In the genomic region with DNA sequence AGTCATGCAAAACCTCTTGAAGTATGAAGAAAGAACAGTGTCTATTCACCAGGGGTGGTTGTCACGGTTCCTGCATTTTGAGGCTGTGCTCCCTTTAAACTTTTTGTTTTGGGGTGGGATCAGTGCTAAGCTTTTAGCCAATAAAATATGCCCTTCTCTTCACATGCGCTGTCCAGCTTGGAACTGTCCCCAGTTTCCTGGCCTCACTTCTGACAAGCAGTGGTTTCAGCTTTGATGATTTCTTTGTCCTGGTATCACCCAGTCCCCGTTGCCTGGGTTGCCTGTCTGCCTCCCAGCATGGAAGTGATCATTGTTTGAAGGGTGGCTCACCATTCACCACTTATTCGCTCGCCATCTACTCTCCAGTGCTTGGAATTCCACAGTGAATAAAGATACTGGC, we compare ENCODE assay signal across 14 mouse cellular contexts.
DNase-seq lines count a peak whose midpoint lies in the region; ATAC-seq and TF ChIP-seq lines count a peak whose summit lies in the region.
"Had no signal": no experiment of that assay in that cellular context is flagged by ENCODE, and none has a peak within 500 bp of the region (broad histone marks: within the 10 kb centered on the region; RNA-seq: fewer than 3 reads in every experiment).

No protein-coding gene starts in this region.

- ATAC-seq in midbrain, embryonic 13.5 days = peak; percentile 56; the same call in 1 of the 2 replicates
- ATAC-seq in midbrain, postnatal 0 days (ENCODE audit: low FRiP score) = no peak; the same call in 1 of the 2 replicates
- no peak for ATAC-seq in megakaryocyte progenitor cell, adult 5-6 weeks (replicated peaks; ENCODE audit: poor library complexity)
- ATAC-seq: liver, postnatal 0 days had no signal

- no peak for DNase-seq in gastrocnemius, adult 2 months
- no peak for DNase-seq in gastrocnemius, postnatal 4 days (ENCODE audit: low spot score in 2 of 2)
- DNase-seq in midbrain, embryonic 10.5 days (ENCODE audit: low spot score) = no peak
- DNase-seq in hindbrain, embryonic 10.5 days (ENCODE audit: low spot score) = peak; percentile 38
- peak; percentile 70 for DNase-seq in midbrain, postnatal 0 days (ENCODE audit: low spot score)
- no peak for DNase-seq in thymus, postnatal 10 days (ENCODE audit: low spot score in 2 of 2)
- DNase-seq: adrenal gland, postnatal 25 days; kidney, adult 2 months; liver, postnatal 0 days; right cerebral cortex, postnatal 25 days; thymus, adult 2 months had no signal

- H3K4me1 ChIP-seq in midbrain, embryonic 13.5 days (replicated peaks) = peaks cover 18% of the 10 kb centered on the region
- H3K4me1 ChIP-seq in midbrain, embryonic 10.5 days = peaks cover 5% of the 10 kb centered on the region; the same call in 1 of the 2 replicates
- H3K4me1 ChIP-seq in hindbrain, embryonic 10.5 days (replicated peaks) = no peaks in the 10 kb centered on the region; the same call in 1 of the 2 replicates
- 0 out of 2 replicates have a peak, but pooled peaks cover 3% of the 10 kb centered on the region for H3K4me1 ChIP-seq in midbrain, postnatal 0 days (ENCODE audit: insufficient read depth, low read length)

- TF ChIP-seq CTCF in gastrocnemius, adult 2 months (IDR thresholded peaks at IDR 0.05) = no peak
- TF ChIP-seq CTCF in midbrain, postnatal 0 days (IDR thresholded peaks at IDR 0.05) = no peak

- intact Hi-C loops in gastrocnemius, adult 2 months (cut with DNase I) = loop anchor here (5.0 kb wide), 1 partner anchor 508 kb away; no protein-coding TSS in a partner anchor

- H3K4me3 ChIP-seq in gastrocnemius, adult 2 months = no peak overlapping the region
- H3K4me3 ChIP-seq in midbrain, embryonic 13.5 days (replicated peaks) = no peak overlapping the region
- no peak overlapping the region for H3K4me3 ChIP-seq in midbrain, embryonic 10.5 days
- no peak overlapping the region for H3K4me3 ChIP-seq in hindbrain, embryonic 10.5 days
- H3K4me3 ChIP-seq in midbrain, postnatal 0 days (ENCODE audit: low read depth, low read length) = no peak overlapping the region
- H3K4me3 ChIP-seq: left cerebral cortex, adult 2 months had no signal

- no peaks in the 10 kb centered on the region for H3K9me3 ChIP-seq in midbrain, embryonic 13.5 days
- H3K9me3 ChIP-seq in midbrain, embryonic 10.5 days (replicated peaks) = no peaks in the 10 kb centered on the region
- H3K9me3 ChIP-seq in hindbrain, embryonic 10.5 days = no peaks in the 10 kb centered on the region
- no peaks in the 10 kb centered on the region for H3K9me3 ChIP-seq in midbrain, postnatal 0 days (ENCODE audit: low read length)

- no peaks in the 10 kb centered on the region for H3K27me3 ChIP-seq in midbrain, embryonic 13.5 days
- H3K27me3 ChIP-seq in midbrain, embryonic 10.5 days (ENCODE audit: low read depth, poor library complexity, severe bottlenecking) = no peaks in the 10 kb centered on the region
- H3K27me3 ChIP-seq in hindbrain, embryonic 10.5 days (ENCODE audit: insufficient read depth, poor library complexity, severe bottlenecking) = no peaks in the 10 kb centered on the region
- H3K27me3 ChIP-seq in midbrain, postnatal 0 days (ENCODE audit: insufficient read depth, low read length) = no peaks in the 10 kb centered on the region

- H3K36me3 ChIP-seq in midbrain, embryonic 13.5 days = no peaks in the 10 kb centered on the region
- H3K36me3 ChIP-seq in midbrain, embryonic 10.5 days = no peaks in the 10 kb centered on the region
- H3K36me3 ChIP-seq in hindbrain, embryonic 10.5 days = no peaks in the 10 kb centered on the region
- no peaks in the 10 kb centered on the region for H3K36me3 ChIP-seq in midbrain, postnatal 0 days (ENCODE audit: insufficient read depth, low read length)

- H3K9ac ChIP-seq in midbrain, embryonic 13.5 days (replicated peaks) = no peak overlapping the region
- H3K9ac ChIP-seq in midbrain, postnatal 0 days (replicated peaks; ENCODE audit: low read length, poor library complexity, severe bottlenecking) = no peak overlapping the region
- H3K9ac ChIP-seq: liver, postnatal 0 days had no signal

- 0 out of 2 replicates have a peak overlapping the region, but pooled peaks have one; percentile 1 for H3K27ac ChIP-seq in gastrocnemius, adult 2 months
- peak overlapping the region; percentile 14; the same call in 1 of the 2 replicates for H3K27ac ChIP-seq in midbrain, embryonic 13.5 days
- H3K27ac ChIP-seq in midbrain, embryonic 10.5 days (replicated peaks) = no peak overlapping the region
- H3K27ac ChIP-seq in hindbrain, embryonic 10.5 days = no peak overlapping the region
- H3K27ac ChIP-seq in midbrain, postnatal 0 days (ENCODE audit: low read depth, low read length) = no peak overlapping the region
- H3K27ac ChIP-seq: left cerebral cortex, adult 2 months had no signal

- 29% methylated on average over 5 of the region's 5 CpGs for WGBS in midbrain, embryonic 13.5 days
- 57% methylated on average over 5 of the region's 5 CpGs for WGBS in midbrain, embryonic 10.5 days
- 41% methylated on average over 5 of the region's 5 CpGs for WGBS in hindbrain, embryonic 10.5 days
- WGBS in midbrain, postnatal 0 days = 34% methylated on average over 5 of the region's 5 CpGs

- H3K4me2 ChIP-seq in midbrain, embryonic 13.5 days (replicated peaks) = no peak overlapping the region
- no peak overlapping the region for H3K4me2 ChIP-seq in midbrain, postnatal 0 days (ENCODE audit: low read depth, low read length, poor library complexity, severe bottlenecking)

Comparison
In these comparisons a context has a peak if more than half of its experiments do, and no peak if none do; other contexts are left out.
1. DNase-seq: peak in hindbrain, embryonic 10.5 days (single experiment) and midbrain, postnatal 0 days (single experiment); none in gastrocnemius, adult 2 months (single experiment), gastrocnemius, postnatal 4 days (0 of 2), midbrain, embryonic 10.5 days (single experiment) and thymus, postnatal 10 days (0 of 2).
2. H3K27ac ChIP-seq: peak in gastrocnemius, adult 2 months (single experiment) and midbrain, embryonic 13.5 days (single experiment); none in midbrain, embryonic 10.5 days (single experiment), hindbrain, embryonic 10.5 days (single experiment) and midbrain, postnatal 0 days (single experiment).